26 mouse cellular contexts compared by ENCODE assay signal in the genomic region with DNA sequence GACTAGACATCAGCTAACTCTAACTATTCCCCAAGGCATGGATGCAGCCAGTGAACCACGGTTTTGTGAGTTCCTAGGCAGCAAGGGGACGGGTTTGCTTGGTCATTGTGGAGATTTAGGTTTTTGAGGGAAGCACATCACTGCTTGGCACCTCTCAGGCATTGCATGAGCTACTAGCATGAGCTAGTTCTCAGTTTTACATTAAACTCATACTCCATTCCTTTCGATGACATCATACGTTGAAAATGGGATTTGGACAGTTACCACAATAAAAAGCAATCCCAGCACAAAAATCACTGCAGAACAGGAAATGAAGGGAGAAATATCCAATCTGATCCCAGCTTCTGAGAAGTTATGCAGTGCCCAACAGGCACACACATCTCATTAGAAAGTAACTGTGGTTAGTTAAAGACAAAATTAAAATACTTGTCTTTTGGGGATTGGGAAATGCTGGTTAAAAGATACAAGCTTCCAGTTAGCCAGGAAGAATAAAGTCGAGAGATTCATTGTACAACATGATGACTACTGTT. TPM values are rescaled to one million over a fixed set of nuclear protein-coding genes. Genes with fewer than 3 reads are reported as not detected.
A peak's percentile ranks its signal among the peaks of the same experiment; 100 is the strongest.
DNase-seq lines count a peak whose midpoint lies in the region; ATAC-seq and TF ChIP-seq lines count a peak whose summit lies in the region.
"Had no signal": no experiment of that assay in that cellular context is flagged by ENCODE, and none has a peak within 500 bp of the region (broad histone marks: within the 10 kb centered on the region; RNA-seq: fewer than 3 reads in every experiment).

No protein-coding gene starts in this region.

- H3K4me1 ChIP-seq in lung, embryonic 14.5 days (ENCODE audit: insufficient read depth), result peaks cover 3% of the 10 kb centered on the region; the same call in 1 of the 2 replicates

- CTCF ChIA-PET in Patski (lab: Charles Lee), result interaction anchor here (0.8 to 1.7 kb wide), 5 partner anchors 11 to 151 kb away, joined by 3 to 6 read pairs (median 3); a partner anchor contains a TSS

- no peak overlapping the region for H3K4me3 ChIP-seq in lung, embryonic 14.5 days (ENCODE audit: low read depth, low read length)
- H3K4me3 ChIP-seq: heart, embryonic 12.5 days; heart, embryonic 15.5 days; hindbrain, embryonic 10.5 days; hindbrain, embryonic 13.5 days; intestine, embryonic 15.5 days had no signal

- no peaks in the 10 kb centered on the region for H3K36me3 ChIP-seq in lung, embryonic 14.5 days (ENCODE audit: insufficient read depth)
- H3K36me3 ChIP-seq: heart, embryonic 12.5 days; heart, embryonic 15.5 days; hindbrain, embryonic 13.5 days; intestine, embryonic 15.5 days had no signal

- no peak overlapping the region for H3K9ac ChIP-seq in lung, embryonic 14.5 days
- H3K9ac ChIP-seq: forebrain, postnatal 0 days; heart, embryonic 12.5 days; heart, embryonic 15.5 days; hindbrain, embryonic 13.5 days; intestine, embryonic 15.5 days had no signal

- no peak overlapping the region for H3K4me2 ChIP-seq in lung, embryonic 14.5 days
- H3K4me2 ChIP-seq: heart, embryonic 12.5 days; heart, embryonic 15.5 days; hindbrain, embryonic 13.5 days; intestine, embryonic 15.5 days had no signal

- H3K27me3 ChIP-seq in lung, embryonic 14.5 days (ENCODE audit: insufficient read depth, low read length), result no peaks in the 10 kb centered on the region
- H3K27me3 ChIP-seq in Patski, result no peaks in the 10 kb centered on the region
- H3K27me3 ChIP-seq: heart, embryonic 12.5 days; heart, embryonic 15.5 days; hindbrain, embryonic 13.5 days; intestine, embryonic 15.5 days had no signal

- H3K27ac ChIP-seq in lung, embryonic 14.5 days (ENCODE audit: low read depth), result no peak overlapping the region
- H3K27ac ChIP-seq: heart, embryonic 15.5 days; hindbrain, embryonic 10.5 days; hindbrain, embryonic 13.5 days; intestine, embryonic 15.5 days had no signal

- H3K9me3 ChIP-seq in lung, embryonic 14.5 days (ENCODE audit: low read depth, low read length), result no peaks in the 10 kb centered on the region
- H3K9me3 ChIP-seq: heart, embryonic 12.5 days; heart, embryonic 15.5 days; hindbrain, embryonic 10.5 days; hindbrain, embryonic 13.5 days; intestine, embryonic 15.5 days had no signal

- POLR2A ChIA-PET in Patski (lab: Charles Lee), result interaction anchor here (1.1 kb wide), 1 partner anchor 9 kb away, joined by 3 read pairs; no protein-coding TSS in a partner anchor

- no peak for TF ChIP-seq CTCF in lung, embryonic 14.5 days (IDR thresholded peaks at IDR 0.05; ENCODE audit: low read depth)
- no peak for TF ChIP-seq CTCF in Patski (IDR thresholded peaks at IDR 0.05)

- WGBS in lung, embryonic 14.5 days, result 81% methylated on average over 5 of the region's 5 CpGs

- ATAC-seq in lung, embryonic 14.5 days (ENCODE audit: insufficient read depth), result no peak
- peak; percentile 69 for ATAC-seq in Patski
- ATAC-seq: activated CD4-positive, CD25-positive, alpha-beta regulatory T cell, adult 4 months; forebrain, embryonic 14.5 days; forebrain, postnatal 0 days; hindbrain, embryonic 16.5 days; intestine, embryonic 15.5 days had no signal

- in situ Hi-C loops in Patski (cut with MboI; ENCODE audit: low pct_unique_long_range_greater_than_20kb), result no loop called here

- DNase-seq in lung, embryonic 14.5 days, result peak; percentile 26
- no peak for DNase-seq in lung, postnatal 25 days (ENCODE audit: low spot score)
- DNase-seq in 3T3-L1 (ENCODE audit: low read depth, low spot score), result peak; percentile 79
- DNase-seq in Patski (ENCODE audit: low read depth, low spot score), result peak; percentile 86
- no peak for DNase-seq in kidney, adult 9 months
- no peak for DNase-seq in adrenal gland, adult 18-20 months (ENCODE audit: low spot score in 2 of 2)
- DNase-seq in cerebellum, adult 9-11 months, result no peak
- DNase-seq: adrenal gland, adult 2 months; adrenal gland, postnatal 14 days; cerebellum, adult 11 months; cerebellum, adult 2 months; cerebellum, postnatal 10 days; cerebellum, postnatal 36 days; forebrain, postnatal 0 days; gastrocnemius, postnatal 25 days; heart, adult 18-20 months; heart, postnatal 10 days; heart, postnatal 36 days had no signal

RNA-seq across cellular contexts. Expression of a gene that starts 23.8 kb away (rescaled TPM):
- 15.0 and 17.0 TPM in 2 replicates for polyA plus RNA-seq in lung, embryonic 14.5 days (2014; fragmentation: Nextera tagmentation; extraction: Ambion mirVana)
- polyA plus RNA-seq in Patski (2021), result 25.1 TPM
- 10 to 100 TPM in 1 of 2 experiments, 1 to 10 TPM in 1; 7.2 to 10.4 TPM for total RNA-seq in adrenal gland, adult 18-20 months (2021)

Comparison
In these comparisons a context has a peak if more than half of its experiments do, and no peak if none do; other contexts are left out.
1. DNase-seq: peak in lung, embryonic 14.5 days (single experiment), 3T3-L1 (single experiment) and Patski (single experiment); none in lung, postnatal 25 days (single experiment), kidney, adult 9 months (single experiment), adrenal gland, adult 18-20 months (0 of 2) and cerebellum, adult 9-11 months (single experiment).